Mouse (Mus musculus) brain, embryonic 14.5 days (tissue): ENCODE measurements around the gene Zfp52.

ENCODE experiments used
- CTCF ChIP-seq: fragments of 200-500 bp; IDR thresholded peaks from 2 replicates; pipeline ENCODE4 v1.5.1; 2012; ENCODE audit warnings: inconsistent platforms, mild to moderate bottlenecking, moderate library complexity, borderline replicate concordance; ENCODE audit not compliant: insufficient read depth, insufficient read length; ENCODE audit errors: extremely low read depth
- POLR2A ChIP-seq: fragments of 200-500 bp; IDR thresholded peaks from 2 replicates; pipeline ENCODE4 v1.6.1; 2012; ENCODE audit warnings: mild to moderate bottlenecking, inconsistent platforms, borderline replicate concordance; ENCODE audit not compliant: poor library complexity, insufficient read depth, insufficient read length, severe bottlenecking; ENCODE audit errors: extremely low read depth

- TF ChIP-seq POLR2A: no peak
- no peak for TF ChIP-seq CTCF
Observed at GRCm38 (mm10) chr17:21567696-21568095, 32.4 kb downstream of the Zfp52 start.
